Mouse (Mus musculus) limb, embryonic 14.5 days (tissue): Measurements from ENCODE around the gene Skap1. TPM values are rescaled to one million over a fixed set of nuclear protein-coding genes. Genes with fewer than 3 reads are reported as not detected.

Experiments
- ATAC-seq: fragments of 200-750 bp; cut with Nextera tagmentation; 2 replicates; pipeline ENCODE4 v1.8.0; 2017; ENCODE audit warnings: low read depth, moderate number of reproducible peaks, moderate TSS enrichment; ENCODE audit not compliant: low FRiP score
- DNase-seq: peaks from one replicate; pipeline ENCODE4 v3.0.0-alpha.2; 2015; ENCODE audit warnings: low spot score
- H3K27ac ChIP-seq: fragments of 300-500 bp; sonication (generic); replicated peaks from 2 replicates; pipeline ENCODE4 v1.5.1; 2014; ENCODE audit warnings: low read depth, mild to moderate bottlenecking, low read length, moderate library complexity, mixed read lengths
- H3K27me3 ChIP-seq: fragments of 300-500 bp; sonication (generic); 2 replicates; pipeline ENCODE4 v1.6.1; 2014; ENCODE audit warnings: low read length, mixed read lengths; ENCODE audit not compliant: control insufficient read depth, insufficient read depth
- H3K36me3 ChIP-seq: fragments of 300-500 bp; sonication (generic); 2 replicates; pipeline ENCODE4 v1.6.1; 2014; ENCODE audit warnings: mild to moderate bottlenecking, low read length, moderate library complexity, mixed read lengths; ENCODE audit not compliant: control insufficient read depth, insufficient read depth
- H3K4me1 ChIP-seq: fragments of 300-500 bp; sonication (generic); 2 replicates; pipeline ENCODE4 v1.6.1; 2014; ENCODE audit warnings: antibody characterized with exemption, low read length, mixed read lengths; ENCODE audit not compliant: control insufficient read depth, insufficient read depth
- H3K4me2 ChIP-seq: fragments of 300-500 bp; sonication (generic); replicated peaks from 2 replicates; pipeline ENCODE4 v1.6.1; 2014; ENCODE audit warnings: low read depth, mild to moderate bottlenecking, low read length, moderate library complexity; ENCODE audit not compliant: severe bottlenecking
- H3K4me3 ChIP-seq: fragments of 300-500 bp; sonication (generic); replicated peaks from 2 replicates; pipeline ENCODE4 v1.5.1; 2014; ENCODE audit warnings: low read length
- H3K9ac ChIP-seq: fragments of 300-500 bp; sonication (generic); 2 replicates; pipeline ENCODE4 v1.6.1; 2014; ENCODE audit warnings: mild to moderate bottlenecking, low read depth, low read length, moderate library complexity; ENCODE audit not compliant: severe bottlenecking
- H3K9me3 ChIP-seq: fragments of 300-500 bp; sonication (generic); 2 replicates; pipeline ENCODE4 v1.6.1; 2016; ENCODE audit warnings: low read length; ENCODE audit not compliant: control insufficient read depth
- POLR2A ChIP-seq: fragments of 200-500 bp; IDR thresholded peaks from 2 replicates; pipeline ENCODE4 v1.8.0; 2012; ENCODE audit warnings: inconsistent platforms, mild to moderate bottlenecking, moderate library complexity, borderline replicate concordance; ENCODE audit not compliant: insufficient read depth, insufficient read length; ENCODE audit errors: extremely low read depth
- WGBS: fragments of 180-500 bp; shearing (Covaris S2); extraction: QIAGEN DNeasy Blood & Tissue Kit; methylation state at CpG from one replicate; pipeline ENCODE4 v1.1.7; 2014; 5-methylcytosine and 5-hydroxymethylcytosine counted together
- polyA plus RNA-seq, 2 experiments: library from polyadenylated mRNA; depleted of rRNA in 1 of 2; stranded (reverse) in 1 of 2; unstranded in 1 of 2; fragments of >200 nt; fragmentation: Nextera tagmentation in 1 of 2; extraction: Ambion mirVana in 1 of 2; gene quantifications; 2 replicates each; pipeline versions ENCODE4 v1.2.1 to v1.2.3; 2012 to 2014

Skap1 gene
- polyA plus RNA-seq, 2 experiments = 0.67 to 2.1 TPM

- no peak for ATAC-seq
- 31% methylated on average over 10 of the region's 10 CpGs for WGBS
- Histone ChIP-seq H3K9ac (no peak overlapping the region), H3K27me3 (peaks cover 18% of the 10 kb centered on the region), H3K4me3 (no peak overlapping the region), H3K27ac (no peak overlapping the region), H3K4me1 (no peaks in the 10 kb centered on the region), H3K4me2 (no peak overlapping the region), H3K36me3 (no peaks in the 10 kb centered on the region), H3K9me3 (no peaks in the 10 kb centered on the region)
- TF ChIP-seq POLR2A = no peak
- DNase-seq = no peak
Measured at GRCm38 (mm10) chr11:96582595-96582994, 118.2 kb downstream of the Skap1 start.

GRCm38 (mm10) chr11:96589828-96590227 is 125.4 kb downstream of the Skap1 start:
- no peak overlapping the region for H3K4me2 ChIP-seq

GRCm38 (mm10) chr11:96595890-96596289 is 131.5 kb downstream of the Skap1 start:
- no peak for DNase-seq
- no peak overlapping the region for H3K4me2 ChIP-seq

More at GRCm38 (mm10) chr11:96589828-96590227, 125.4 kb downstream of the Skap1 start:
- WGBS = 63% methylated on average over 3 of the region's 3 CpGs
- no peaks in the 10 kb centered on the region for H3K36me3 ChIP-seq
- H3K9ac ChIP-seq = no peak overlapping the region
- no peaks in the 10 kb centered on the region for H3K27me3 ChIP-seq
- no peaks in the 10 kb centered on the region for H3K9me3 ChIP-seq
- no peak for ATAC-seq
- no peak overlapping the region for H3K4me3 ChIP-seq
- no peaks in the 10 kb centered on the region for H3K4me1 ChIP-seq
- no peak for TF ChIP-seq POLR2A
- DNase-seq = no peak
- no peak overlapping the region for H3K27ac ChIP-seq

GRCm38 (mm10) chr11:96596301-96596700 is 131.9 kb downstream of the Skap1 start:
- no peaks in the 10 kb centered on the region for H3K9me3 ChIP-seq
- no peak for TF ChIP-seq POLR2A
- DNase-seq = no peak
- H3K27me3 ChIP-seq = no peaks in the 10 kb centered on the region
- H3K4me3 ChIP-seq = no peak overlapping the region
- WGBS = 43% methylated on average over 6 of the region's 6 CpGs
- ATAC-seq = no peak
- no peaks in the 10 kb centered on the region for H3K36me3 ChIP-seq
- H3K4me2 ChIP-seq = no peak overlapping the region
- no peak overlapping the region for H3K27ac ChIP-seq
- no peak overlapping the region for H3K9ac ChIP-seq
- H3K4me1 ChIP-seq = no peaks in the 10 kb centered on the region

More at GRCm38 (mm10) chr11:96595890-96596289, 131.5 kb downstream of the Skap1 start:
- H3K27me3 ChIP-seq = no peaks in the 10 kb centered on the region
- no peak overlapping the region for H3K9ac ChIP-seq
- no peaks in the 10 kb centered on the region for H3K4me1 ChIP-seq
- no peak overlapping the region for H3K27ac ChIP-seq
- no peak overlapping the region for H3K4me3 ChIP-seq
- TF ChIP-seq POLR2A = no peak
- 35% methylated on average over 12 of the region's 12 CpGs for WGBS
- H3K9me3 ChIP-seq = no peaks in the 10 kb centered on the region
- H3K36me3 ChIP-seq = no peaks in the 10 kb centered on the region
- no peak for ATAC-seq

GRCm38 (mm10) chr11:96602806-96603205 is 138.4 kb downstream of the Skap1 start:
- Histone ChIP-seq H3K9me3 (no peaks in the 10 kb centered on the region), H3K4me3 (no peak overlapping the region), H3K9ac (no peak overlapping the region), H3K4me1 (no peaks in the 10 kb centered on the region), H3K36me3 (no peaks in the 10 kb centered on the region), H3K27ac (no peak overlapping the region), H3K4me2 (no peak overlapping the region), H3K27me3 (no peaks in the 10 kb centered on the region)
- TF ChIP-seq POLR2A = no peak
- 74% methylated on average over 3 of the region's 3 CpGs for WGBS
- no peak for DNase-seq
- no peak for ATAC-seq

- 58% methylated on average over 6 of the region's 6 CpGs for WGBS
- ATAC-seq (no peak), DNase-seq (no peak)
- Histone ChIP-seq H3K9me3 (no peaks in the 10 kb centered on the region), H3K9ac (no peak overlapping the region), H3K36me3 (no peaks in the 10 kb centered on the region), H3K27me3 (no peaks in the 10 kb centered on the region), H3K4me1 (no peaks in the 10 kb centered on the region), H3K4me2 (no peak overlapping the region), H3K4me3 (no peak overlapping the region), H3K27ac (no peak overlapping the region)
- no peak for TF ChIP-seq POLR2A
Measured at GRCm38 (mm10) chr11:96604306-96604705, 139.9 kb downstream of the Skap1 start.
